Mouse (Mus musculus): ENCODE results near the gene Dok7. TPM values are rescaled to one million over a fixed set of nuclear protein-coding genes. Genes with fewer than 3 reads are reported as not detected.

Gene Dok7
- polyA plus RNA-seq, 1 experiment: 9.2 TPM

DNA sequence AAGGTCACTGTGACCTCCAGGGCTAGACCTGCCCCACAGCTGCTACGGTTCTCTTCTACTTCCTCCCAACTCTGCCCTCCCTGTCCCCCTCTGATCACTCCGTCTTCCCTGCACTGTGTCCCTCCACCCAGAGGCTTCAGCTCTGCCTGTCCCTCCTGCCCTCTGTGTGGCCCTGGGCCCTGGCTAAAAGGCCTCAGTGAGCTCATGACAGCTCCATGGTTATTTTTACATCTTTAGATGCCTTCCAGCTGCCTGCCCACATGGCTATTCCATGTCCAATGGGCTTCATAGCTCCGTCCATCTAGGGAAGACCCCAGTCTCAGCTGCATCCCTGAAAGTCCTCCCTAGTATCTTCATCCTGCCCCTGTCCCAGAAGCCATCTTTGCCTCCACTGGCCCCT, 3.5 kb downstream of the Dok7 start:
- DNase-seq (ENCODE audit: low read depth): no peak
- TF ChIP-seq CTCF (IDR thresholded peaks at IDR 0.05; ENCODE audit: borderline replicate concordance, extremely low read depth, insufficient read depth, insufficient read length): no peak
- TF ChIP-seq POLR2A (IDR thresholded peaks at IDR 0.05; ENCODE audit: borderline replicate concordance, extremely low read depth, insufficient read depth, insufficient read length, poor library complexity, severe bottlenecking): no peak

DNA sequence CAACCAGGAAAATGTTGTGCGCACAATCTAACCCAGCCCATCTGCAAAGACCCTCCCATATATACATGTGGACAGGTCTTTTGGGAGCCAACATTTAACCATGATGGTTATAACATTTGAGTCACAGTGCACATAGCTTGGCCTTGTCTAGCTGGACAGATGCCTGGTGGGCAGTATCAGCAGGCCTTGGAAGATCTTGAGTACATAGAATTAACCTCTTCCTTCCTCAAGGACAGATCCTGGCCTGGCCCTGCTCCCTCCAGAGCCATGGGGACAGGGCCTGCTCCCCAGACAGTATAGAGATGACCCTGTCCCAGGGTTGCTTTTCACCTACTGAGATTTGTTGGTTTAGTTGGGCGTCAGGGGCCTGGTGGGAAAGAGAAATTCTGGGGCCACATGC, 13.3 kb downstream of the Dok7 start:
- TF ChIP-seq CTCF (IDR thresholded peaks at IDR 0.05; ENCODE audit: borderline replicate concordance, extremely low read depth, insufficient read depth, insufficient read length) (no peak), POLR2A (IDR thresholded peaks at IDR 0.05; ENCODE audit: borderline replicate concordance, extremely low read depth, insufficient read depth, insufficient read length, poor library complexity, severe bottlenecking) (no peak)
- no peak for DNase-seq (ENCODE audit: low read depth)

DNA sequence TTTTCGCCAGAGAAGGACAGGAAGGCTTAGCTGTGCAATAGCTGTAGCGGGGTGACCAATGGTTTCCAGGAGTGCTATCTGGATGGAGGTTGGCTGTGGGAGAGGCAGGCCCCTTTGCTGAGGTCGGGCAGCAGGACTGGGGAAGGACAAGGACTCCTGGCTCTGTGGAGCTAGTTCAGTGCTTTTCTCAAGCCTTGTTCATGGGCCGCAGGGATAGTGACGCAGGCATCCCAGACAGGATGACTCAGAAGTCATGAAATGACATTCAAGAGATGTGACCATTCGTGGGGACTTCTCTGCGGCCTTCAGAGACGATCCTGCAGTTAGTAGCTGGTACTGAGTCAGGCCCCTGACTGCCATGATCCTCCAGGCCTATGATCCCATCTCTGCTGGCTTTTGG, 13.7 kb downstream of the Dok7 start:
- no peak for DNase-seq (ENCODE audit: low read depth)
- TF ChIP-seq POLR2A (IDR thresholded peaks at IDR 0.05; ENCODE audit: borderline replicate concordance, extremely low read depth, insufficient read depth, insufficient read length, poor library complexity, severe bottlenecking) (no peak), CTCF (IDR thresholded peaks at IDR 0.05; ENCODE audit: borderline replicate concordance, extremely low read depth, insufficient read depth, insufficient read length) (no peak)

GRCm38 (mm10) chr5:35070953-35071352, 14.4 kb downstream of the Dok7 start:
- peak; percentile 83 for DNase-seq (ENCODE audit: low read depth)
- TF ChIP-seq CTCF (IDR thresholded peaks at IDR 0.05; ENCODE audit: borderline replicate concordance, extremely low read depth, insufficient read depth, insufficient read length) (no peak), POLR2A (IDR thresholded peaks at IDR 0.05; ENCODE audit: borderline replicate concordance, extremely low read depth, insufficient read depth, insufficient read length, poor library complexity, severe bottlenecking) (no peak)

- TF ChIP-seq POLR2A (IDR thresholded peaks at IDR 0.05; ENCODE audit: borderline replicate concordance, extremely low read depth, insufficient read depth, insufficient read length, poor library complexity, severe bottlenecking) (no peak), CTCF (IDR thresholded peaks at IDR 0.05; ENCODE audit: borderline replicate concordance, extremely low read depth, insufficient read depth, insufficient read length) (no peak)
Measured at GRCm38 (mm10) chr5:35071855-35072254, 15.3 kb downstream of the Dok7 start.

DNA sequence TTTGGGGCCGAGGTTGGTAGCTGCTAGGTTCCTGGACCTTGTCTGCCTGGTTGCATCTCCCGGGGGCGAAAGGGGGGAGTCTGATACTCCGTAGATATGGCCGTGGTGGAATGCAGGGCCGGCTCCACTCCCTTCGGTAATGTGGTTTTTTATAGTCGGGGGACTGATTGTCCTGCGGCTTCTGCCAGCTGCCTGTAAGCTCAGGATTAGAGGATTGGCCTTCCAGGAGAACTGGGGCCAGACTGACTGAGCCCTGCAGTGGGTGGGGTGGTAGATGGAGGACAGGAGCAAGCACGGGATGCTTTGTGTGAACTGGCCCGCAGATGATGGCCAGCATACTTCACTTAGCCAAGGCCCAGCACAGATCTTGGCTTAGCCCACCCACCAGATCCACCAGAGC, 16.7 kb downstream of the Dok7 start:
- DNase-seq (ENCODE audit: low read depth): no peak
- TF ChIP-seq POLR2A (IDR thresholded peaks at IDR 0.05; ENCODE audit: borderline replicate concordance, extremely low read depth, insufficient read depth, insufficient read length, poor library complexity, severe bottlenecking) (no peak), CTCF (IDR thresholded peaks at IDR 0.05; ENCODE audit: borderline replicate concordance, extremely low read depth, insufficient read depth, insufficient read length) (no peak)

More at GRCm38 (mm10) chr5:35071855-35072254, 15.3 kb downstream of the Dok7 start:
- DNase-seq (ENCODE audit: low read depth): no peak

DNA sequence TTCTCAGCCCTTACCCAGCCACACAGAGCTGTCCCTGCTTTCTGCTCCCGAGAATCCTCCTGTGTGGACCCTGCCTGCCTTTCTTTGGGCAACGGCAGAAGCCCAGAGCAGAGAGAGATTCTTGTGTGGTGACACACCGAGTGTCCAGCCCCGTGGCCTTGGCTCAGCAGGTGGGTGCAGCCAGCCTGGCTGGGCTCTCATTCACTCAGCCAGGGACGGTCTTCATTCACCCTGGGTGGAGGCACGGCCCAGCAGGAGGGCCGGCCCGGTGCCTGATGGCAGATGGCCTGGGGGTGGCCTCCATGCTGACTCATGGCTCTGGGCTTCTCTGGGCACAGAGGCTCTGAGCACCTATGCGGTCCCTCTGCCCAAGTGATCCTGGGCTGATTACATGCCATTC, 17.4 kb downstream of the Dok7 start:
- no peak for DNase-seq (ENCODE audit: low read depth)
- TF ChIP-seq CTCF (IDR thresholded peaks at IDR 0.05; ENCODE audit: borderline replicate concordance, extremely low read depth, insufficient read depth, insufficient read length) (no peak), POLR2A (IDR thresholded peaks at IDR 0.05; ENCODE audit: borderline replicate concordance, extremely low read depth, insufficient read depth, insufficient read length, poor library complexity, severe bottlenecking) (no peak)

GRCm38 (mm10) chr5:35076369-35076768, 19.8 kb downstream of the Dok7 start:
- DNase-seq (ENCODE audit: low read depth): no peak
- TF ChIP-seq CTCF (IDR thresholded peaks at IDR 0.05; ENCODE audit: borderline replicate concordance, extremely low read depth, insufficient read depth, insufficient read length): no peak
- TF ChIP-seq POLR2A (IDR thresholded peaks at IDR 0.05; ENCODE audit: borderline replicate concordance, extremely low read depth, insufficient read depth, insufficient read length, poor library complexity, severe bottlenecking): no peak

DNA sequence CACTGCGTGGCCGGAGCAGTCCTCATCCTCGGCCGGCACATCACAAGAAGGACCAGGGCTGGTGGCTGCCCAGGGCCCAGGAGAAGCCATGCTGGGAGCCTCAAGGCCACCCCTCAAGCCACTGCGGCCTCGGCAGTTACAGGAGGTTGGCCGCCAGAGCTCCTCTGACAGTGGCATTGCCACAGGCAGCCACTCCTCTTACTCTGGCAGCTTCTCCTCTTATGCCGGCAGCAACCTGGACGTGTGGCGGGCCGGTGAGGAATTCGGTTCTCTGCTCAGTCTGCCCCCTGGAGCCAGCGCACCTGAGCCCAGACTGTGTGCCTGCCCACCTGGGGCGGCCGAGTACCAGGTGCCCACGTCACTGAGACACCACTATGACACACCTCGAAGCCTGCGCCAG, 22.5 kb downstream of the Dok7 start:
- TF ChIP-seq POLR2A (IDR thresholded peaks at IDR 0.05; ENCODE audit: borderline replicate concordance, extremely low read depth, insufficient read depth, insufficient read length, poor library complexity, severe bottlenecking): no peak
- no peak for TF ChIP-seq CTCF (IDR thresholded peaks at IDR 0.05; ENCODE audit: borderline replicate concordance, extremely low read depth, insufficient read depth, insufficient read length)
- DNase-seq (ENCODE audit: low read depth): no peak

GRCm38 (mm10) chr5:35084913-35085312, 28.3 kb downstream of the Dok7 start:
- TF ChIP-seq CTCF (IDR thresholded peaks at IDR 0.05; ENCODE audit: borderline replicate concordance, extremely low read depth, insufficient read depth, insufficient read length) (no peak), POLR2A (IDR thresholded peaks at IDR 0.05; ENCODE audit: borderline replicate concordance, extremely low read depth, insufficient read depth, insufficient read length, poor library complexity, severe bottlenecking) (no peak)
- DNase-seq (ENCODE audit: low read depth): no peak

DNA sequence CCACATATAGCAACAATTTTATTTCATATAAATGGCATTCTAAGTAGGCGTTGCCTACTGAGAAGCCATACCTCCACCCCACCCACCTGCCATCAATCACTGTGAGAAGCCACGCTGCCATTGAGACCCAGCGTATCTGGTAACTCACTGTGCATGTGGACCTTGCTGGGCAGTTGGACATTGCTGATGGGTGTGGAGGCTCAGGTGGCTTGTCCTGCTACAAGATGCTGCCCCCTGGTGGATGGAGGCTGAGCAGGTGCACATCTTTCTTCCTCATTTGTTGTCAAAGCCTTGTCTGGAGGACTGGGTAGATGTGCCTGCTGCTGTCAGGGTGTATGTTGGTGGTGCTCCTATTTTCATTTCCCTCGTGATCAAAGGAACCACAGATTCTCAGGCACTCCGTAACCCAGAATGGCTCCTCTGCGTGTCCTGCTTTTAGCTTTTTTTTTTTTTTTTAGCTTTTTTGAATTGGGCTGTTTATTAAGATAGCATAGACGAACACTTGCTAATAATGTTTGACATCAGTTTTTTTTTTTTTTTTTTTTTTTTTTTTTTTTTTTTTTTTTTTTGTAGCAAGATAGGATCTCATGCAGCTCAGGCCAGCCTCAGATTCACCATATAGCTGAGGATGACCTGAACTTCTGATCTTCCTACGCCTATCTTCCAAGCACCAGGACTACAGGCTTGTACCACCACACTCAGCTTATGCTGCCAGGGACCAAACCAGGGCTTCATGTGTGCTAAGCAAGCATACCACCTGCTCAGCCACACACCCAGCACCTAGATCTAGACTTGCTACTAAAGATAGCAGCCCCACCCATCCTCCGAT, 32.4 kb downstream of the Dok7 start:
- TF ChIP-seq POLR2A (IDR thresholded peaks at IDR 0.05; ENCODE audit: borderline replicate concordance, extremely low read depth, insufficient read depth, insufficient read length, poor library complexity, severe bottlenecking) (no peak), CTCF (IDR thresholded peaks at IDR 0.05; ENCODE audit: borderline replicate concordance, extremely low read depth, insufficient read depth, insufficient read length) (peak; percentile 66)
- DNase-seq (ENCODE audit: low read depth): peak; percentile 62

GRCm38 (mm10) chr5:35089614-35089963, 33.0 kb downstream of the Dok7 start:
- DNase-seq (ENCODE audit: low read depth): no peak
- no peak for TF ChIP-seq CTCF (IDR thresholded peaks at IDR 0.05; ENCODE audit: borderline replicate concordance, extremely low read depth, insufficient read depth, insufficient read length)
- no peak for TF ChIP-seq POLR2A (IDR thresholded peaks at IDR 0.05; ENCODE audit: borderline replicate concordance, extremely low read depth, insufficient read depth, insufficient read length, poor library complexity, severe bottlenecking)
